Mouse (Mus musculus) ES-E14 (cell line): ENCODE measurements at regions not wholly inside any gene's neighbourhood (a gene's known extent, or its start where the extent isn't known, plus 50 kb on each side); places are given as distances from the start of the nearest gene placed in this dataset.

Experiments used
- MAFK ChIP-seq: IDR thresholded peaks from 2 replicates; pipeline ENCODE4 v1.6.1; 2014; ENCODE audit warnings: mild to moderate bottlenecking, low read depth, low read length, inconsistent platforms; ENCODE audit not compliant: insufficient read depth
- ZNF384 ChIP-seq: IDR thresholded peaks from 2 replicates; pipeline ENCODE4 v1.6.1; 2012; ENCODE audit warnings: low read depth, low read length, inconsistent platforms

- TF ChIP-seq MAFK: no peak
- TF ChIP-seq ZNF384: no peak
Observed at GRCm38 (mm10) chr4:131374527-131375290, 430.5 kb downstream of the Matn1 start.
